Mouse (Mus musculus): ENCODE measurements around the gene Syngap1. TPM values are rescaled to one million over a fixed set of nuclear protein-coding genes. Genes with fewer than 3 reads are reported as not detected.

Syngap1 gene
- total and polyA plus RNA-seq, 3 experiments: 2.7 to 24.6 TPM; not detected in 1

GRCm38 (mm10) chr17:26959815-26960214 lies 18.8 kb downstream of the Syngap1 start:
- Histone ChIP-seq H3K27me3 (ENCODE audit: control insufficient read depth in 1 of 2, insufficient read depth in 2 of 2, low read length in 2 of 2) (no peaks in the 10 kb centered on the region), H3K36me3 (ENCODE audit: control insufficient read depth in 1 of 2, insufficient read depth in 2 of 2, low read length in 2 of 2) (peaks cover 0 to 22% of the 10 kb centered on the region in 2 experiments; a peak in 3 of 4 replicates), H3K4me1 (ENCODE audit: control insufficient read depth in 1 of 2, insufficient read depth in 2 of 2, low read length in 2 of 2) (peaks cover 7 to 30% of the 10 kb centered on the region in 2 experiments; a peak in 3 of 4 replicates), H3K79me2 (ENCODE audit: control insufficient read depth, insufficient read depth, low read length, poor library complexity) (peaks cover 4% of the 10 kb centered on the region), H3K4me3 (ENCODE audit: control insufficient read depth in 1 of 2, insufficient read depth in 1 of 2, low read depth in 2 of 2, low read length in 2 of 2) (no peak overlapping the region), H3K9ac (ENCODE audit: control insufficient read depth, low read depth, low read length, poor library complexity, severe bottlenecking) (no peak overlapping the region), H3K27ac (ENCODE audit: control insufficient read depth, low read depth, low read length) (no peak overlapping the region), H3K9me3 (replicated peaks; ENCODE audit: insufficient read depth, low read length) (no peaks in the 10 kb centered on the region)
- TF ChIP-seq JUND (IDR thresholded peaks at IDR 0.05; ENCODE audit: low read depth, low read length) (no peak), USF2 (IDR thresholded peaks at IDR 0.05; ENCODE audit: borderline replicate concordance in 1 of 2, insufficient read depth in 1 of 2, low read depth in 1 of 2, low read length in 2 of 2) (no peak), MAX (IDR thresholded peaks at IDR 0.05; ENCODE audit: low read length) (no peak), NELFE (IDR thresholded peaks at IDR 0.05; ENCODE audit: low read depth, low read length) (no peak), MYB (IDR thresholded peaks at IDR 0.05; ENCODE audit: low read depth, low read length) (no peak)
- DNase-seq (ENCODE audit: low read depth, low spot score): no peak

- Histone ChIP-seq H3K27me3 (ENCODE audit: control insufficient read depth in 1 of 2, insufficient read depth in 2 of 2, low read length in 2 of 2) (no peaks in the 10 kb centered on the region), H3K4me3 (ENCODE audit: control insufficient read depth in 1 of 2, insufficient read depth in 1 of 2, low read depth in 2 of 2, low read length in 2 of 2) (no peak overlapping the region), H3K27ac (ENCODE audit: control insufficient read depth, low read depth, low read length) (no peak overlapping the region), H3K4me1 (ENCODE audit: control insufficient read depth in 1 of 2, insufficient read depth in 2 of 2, low read length in 2 of 2) (peaks cover 2 to 12% of the 10 kb centered on the region in 2 experiments; a peak in 3 of 4 replicates), H3K36me3 (ENCODE audit: control insufficient read depth in 1 of 2, insufficient read depth in 2 of 2, low read length in 2 of 2) (peaks cover 0 to 8% of the 10 kb centered on the region in 2 experiments; a peak in 3 of 4 replicates), H3K79me2 (ENCODE audit: control insufficient read depth, insufficient read depth, low read length, poor library complexity) (peaks cover 2% of the 10 kb centered on the region), H3K9ac (ENCODE audit: control insufficient read depth, low read depth, low read length, poor library complexity, severe bottlenecking) (no peak overlapping the region), H3K9me3 (replicated peaks; ENCODE audit: insufficient read depth, low read length) (no peaks in the 10 kb centered on the region)
- TF ChIP-seq POLR2A (IDR thresholded peaks at IDR 0.05; ENCODE audit: control insufficient read depth in 1 of 2, insufficient read depth in 1 of 2, low read depth in 1 of 2, low read length in 2 of 2, poor library complexity in 1 of 2) (no peak), ZMIZ1 (IDR thresholded peaks at IDR 0.05; ENCODE audit: low read depth, low read length) (no peak), MYB (IDR thresholded peaks at IDR 0.05; ENCODE audit: low read depth, low read length) (no peak), TCF12 (IDR thresholded peaks at IDR 0.05; ENCODE audit: low read depth, low read length) (no peak), RCOR1 (IDR thresholded peaks at IDR 0.05; ENCODE audit: low read depth, low read length) (no peak), NRF1 (IDR thresholded peaks at IDR 0.05; ENCODE audit: insufficient read depth, low read depth, low read length, poor library complexity, severe bottlenecking) (no peak)
- no peak for DNase-seq (ENCODE audit: low read depth, low spot score)
Measured at GRCm38 (mm10) chr17:26961572-26962240, 20.7 kb downstream of the Syngap1 start.

GRCm38 (mm10) chr17:26966993-26967392 lies 25.9 kb downstream of the Syngap1 start:
- Histone ChIP-seq H3K4me3 (ENCODE audit: control insufficient read depth in 1 of 2, insufficient read depth in 1 of 2, low read depth in 2 of 2, low read length in 2 of 2) (no peak overlapping the region), H3K27me3 (ENCODE audit: control insufficient read depth in 1 of 2, insufficient read depth in 2 of 2, low read length in 2 of 2) (no peaks in the 10 kb centered on the region)

More at GRCm38 (mm10) chr17:26966993-26967392, 25.9 kb downstream of the Syngap1 start:
- DNase-seq (ENCODE audit: low read depth, low spot score): no peak
- no peak for TF ChIP-seq CHD2 (IDR thresholded peaks at IDR 0.05; ENCODE audit: low read length)
- TF ChIP-seq TBP (IDR thresholded peaks at IDR 0.05; ENCODE audit: low read depth, low read length): no peak
- no peak for TF ChIP-seq MYC (IDR thresholded peaks at IDR 0.05; ENCODE audit: low read depth, low read length)
- Histone ChIP-seq H3K9ac (ENCODE audit: control insufficient read depth, low read depth, low read length, poor library complexity, severe bottlenecking) (no peak overlapping the region), H3K36me3 (ENCODE audit: control insufficient read depth in 1 of 2, insufficient read depth in 2 of 2, low read length in 2 of 2) (peaks cover 0 to 4% of the 10 kb centered on the region in 2 experiments; a peak in 2 of 4 replicates), H3K79me2 (ENCODE audit: control insufficient read depth, insufficient read depth, low read length, poor library complexity) (no peaks in the 10 kb centered on the region), H3K27ac (ENCODE audit: control insufficient read depth, low read depth, low read length) (no peak overlapping the region), H3K9me3 (replicated peaks; ENCODE audit: insufficient read depth, low read length) (no peaks in the 10 kb centered on the region), H3K4me1 (ENCODE audit: control insufficient read depth in 1 of 2, insufficient read depth in 2 of 2, low read length in 2 of 2) (0 out of 4 replicates have a peak, but pooled peaks cover 0 to 3% of the 10 kb centered on the region in 2 experiments)

Data from MEL (cell line).